Comparison of ENCODE assay signal across 9 mouse cellular contexts in the genomic region with DNA sequence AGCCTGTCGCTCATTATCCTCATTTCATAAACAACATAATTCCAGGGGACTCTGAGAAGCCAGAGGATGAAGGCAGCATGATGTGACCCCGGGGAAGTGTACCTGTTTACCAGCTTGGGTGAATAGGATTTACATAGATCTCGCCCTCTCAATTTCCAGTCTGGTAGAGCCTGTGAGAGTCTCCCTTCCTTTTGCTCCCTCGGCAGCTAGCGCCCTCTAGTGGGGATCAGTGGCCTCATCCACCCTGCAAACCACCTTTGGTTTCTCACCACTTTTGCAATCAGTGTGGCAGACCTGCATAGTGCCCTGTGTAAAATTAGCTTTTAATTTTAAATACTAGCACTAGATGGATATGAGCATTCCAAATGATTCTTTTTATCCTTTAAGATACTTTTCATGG.
DNase-seq lines count a peak whose midpoint lies in the region; ATAC-seq and TF ChIP-seq lines count a peak whose summit lies in the region.
"Had no signal": no experiment of that assay in that cellular context is flagged by ENCODE, and none has a peak within 500 bp of the region (broad histone marks: within the 10 kb centered on the region; RNA-seq: fewer than 3 reads in every experiment).

No protein-coding gene starts in this region.

- no peaks in the 10 kb centered on the region for H3K9me3 ChIP-seq in kidney, embryonic 16.5 days (ENCODE audit: low read length)
- no peaks in the 10 kb centered on the region for H3K9me3 ChIP-seq in hindbrain, embryonic 16.5 days (ENCODE audit: control insufficient read depth, low read length)
- H3K9me3 ChIP-seq: midbrain, embryonic 12.5 days had no signal

- peaks cover 15% of the 10 kb centered on the region for H3K36me3 ChIP-seq in kidney, adult 2 months (ENCODE audit: control insufficient read depth, insufficient read depth, low read length)
- H3K36me3 ChIP-seq in kidney, embryonic 16.5 days (ENCODE audit: insufficient read depth, low read length), result peaks cover 40% of the 10 kb centered on the region
- H3K36me3 ChIP-seq in hindbrain, embryonic 16.5 days (ENCODE audit: control insufficient read depth, insufficient read depth, low read length), result peaks cover 13% of the 10 kb centered on the region

- in situ Hi-C loops in Patski (cut with MboI; ENCODE audit: low pct_unique_long_range_greater_than_20kb), result no loop called here

- no peak overlapping the region for H3K4me2 ChIP-seq in kidney, embryonic 16.5 days (replicated peaks; ENCODE audit: low read depth, low read length)
- no peak overlapping the region for H3K4me2 ChIP-seq in hindbrain, embryonic 16.5 days (ENCODE audit: low read length)
- H3K4me2 ChIP-seq: midbrain, embryonic 12.5 days had no signal

- H3K4me1 ChIP-seq in kidney, adult 2 months (ENCODE audit: control insufficient read depth, insufficient read depth, low read length), result no peaks in the 10 kb centered on the region
- H3K4me1 ChIP-seq in kidney, embryonic 16.5 days (ENCODE audit: insufficient read depth, low read length), result no peaks in the 10 kb centered on the region
- no peaks in the 10 kb centered on the region for H3K4me1 ChIP-seq in hindbrain, embryonic 16.5 days (ENCODE audit: control insufficient read depth, insufficient read depth, low read depth, low read length)
- H3K4me1 ChIP-seq: midbrain, embryonic 12.5 days had no signal

- DNase-seq in kidney, adult 2 months, result peak; percentile 26
- DNase-seq in CD4-positive helper T cell, adult 2 months (ENCODE audit: low read depth, low spot score), result peak; percentile 47
- no peak for DNase-seq in Patski (ENCODE audit: low read depth, low spot score)
- DNase-seq in cerebellum, postnatal 36 days, result peak; percentile 30 to 44
- peak; percentile 11 for DNase-seq in large intestine, adult 2 months (ENCODE audit: low read depth, low spot score)
- DNase-seq in right cerebral cortex, postnatal 4 days, result peak; percentile 32

- CTCF ChIA-PET in Patski (lab: Charles Lee), result no interaction called here

- TF ChIP-seq POLR2A in kidney, adult 2 months (IDR thresholded peaks at IDR 0.05; ENCODE audit: low read depth, low read length), result no peak

- TF ChIP-seq CTCF in kidney, adult 2 months (conservative IDR thresholded peaks at IDR 0.05; ENCODE audit: insufficient read depth, insufficient read length, low read depth, low read length), result peak; percentile 73
- TF ChIP-seq CTCF in Patski (IDR thresholded peaks at IDR 0.05), result peak; percentile 71

- no peaks in the 10 kb centered on the region for H3K27me3 ChIP-seq in kidney, adult 2 months (replicated peaks; ENCODE audit: control insufficient read depth, insufficient read depth, low read length)
- H3K27me3 ChIP-seq in kidney, embryonic 16.5 days (ENCODE audit: insufficient read depth, low read length), result no peaks in the 10 kb centered on the region
- H3K27me3 ChIP-seq in Patski, result no peaks in the 10 kb centered on the region
- H3K27me3 ChIP-seq in hindbrain, embryonic 16.5 days (replicated peaks; ENCODE audit: control insufficient read depth, insufficient read depth, low read length), result no peaks in the 10 kb centered on the region
- H3K27me3 ChIP-seq: midbrain, embryonic 12.5 days had no signal

- H3K27ac ChIP-seq in kidney, adult 2 months (ENCODE audit: insufficient read depth, low read depth, low read length), result no peak overlapping the region
- H3K27ac ChIP-seq in kidney, embryonic 16.5 days (ENCODE audit: low read length), result no peak overlapping the region
- no peak overlapping the region for H3K27ac ChIP-seq in hindbrain, embryonic 16.5 days (ENCODE audit: low read depth, low read length)
- H3K27ac ChIP-seq: midbrain, embryonic 12.5 days had no signal

- POLR2A ChIA-PET in Patski (lab: Charles Lee), result interaction anchor here (0.7 kb wide), 1 partner anchor 13 kb away, joined by 3 read pairs; no protein-coding TSS in a partner anchor

- no peak overlapping the region for H3K9ac ChIP-seq in kidney, embryonic 16.5 days (replicated peaks; ENCODE audit: low read length)
- no peak overlapping the region for H3K9ac ChIP-seq in hindbrain, embryonic 16.5 days (ENCODE audit: low read depth, low read length)
- H3K9ac ChIP-seq: midbrain, embryonic 12.5 days had no signal

- 60% methylated on average over 5 of the region's 5 CpGs for WGBS in kidney, adult 2 months
- WGBS in kidney, embryonic 16.5 days, result 60% methylated on average over 5 of the region's 5 CpGs
- WGBS in large intestine, adult 2 months, result 51% methylated on average over 5 of the region's 5 CpGs
- 66% methylated on average over 5 of the region's 5 CpGs for WGBS in hindbrain, embryonic 16.5 days

- ATAC-seq in kidney, embryonic 16.5 days (ENCODE audit: low FRiP score, low TSS enrichment), result no peak
- ATAC-seq in Patski, result no peak
- ATAC-seq in hindbrain, embryonic 16.5 days, result no peak

- no peak overlapping the region for H3K4me3 ChIP-seq in kidney, adult 2 months (ENCODE audit: insufficient read depth, low read depth, low read length)
- H3K4me3 ChIP-seq in kidney, embryonic 16.5 days (ENCODE audit: low read length), result no peak overlapping the region
- H3K4me3 ChIP-seq in hindbrain, embryonic 16.5 days (ENCODE audit: low read length), result no peak overlapping the region
- H3K4me3 ChIP-seq: midbrain, embryonic 12.5 days had no signal
